Mouse (Mus musculus): ENCODE results near the gene Hivep3.
A peak's percentile ranks its signal among the peaks of the same experiment; 100 is the strongest.

The Hivep3 gene

DNA sequence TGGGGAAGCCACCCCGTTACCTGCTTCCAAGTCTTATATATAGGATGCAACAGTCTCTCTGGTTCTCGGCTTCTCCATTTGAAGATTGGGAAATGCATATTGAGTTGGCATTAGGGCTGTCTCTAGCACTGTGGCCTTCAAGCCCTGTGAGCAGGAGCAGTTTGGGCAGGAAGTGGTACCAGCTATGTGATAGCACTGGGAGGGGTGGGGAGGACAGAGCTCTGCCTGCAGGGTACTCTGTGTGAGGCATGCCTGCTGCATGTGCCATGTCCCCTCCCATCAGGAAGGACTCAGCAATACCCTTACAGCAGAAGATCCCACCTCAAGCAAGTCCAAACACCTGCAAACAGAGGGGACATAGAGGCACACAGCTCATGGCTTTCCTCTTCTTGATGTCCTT lies 142.0 kb downstream of the Hivep3 start:
- DNase-seq, result no peak

DNA sequence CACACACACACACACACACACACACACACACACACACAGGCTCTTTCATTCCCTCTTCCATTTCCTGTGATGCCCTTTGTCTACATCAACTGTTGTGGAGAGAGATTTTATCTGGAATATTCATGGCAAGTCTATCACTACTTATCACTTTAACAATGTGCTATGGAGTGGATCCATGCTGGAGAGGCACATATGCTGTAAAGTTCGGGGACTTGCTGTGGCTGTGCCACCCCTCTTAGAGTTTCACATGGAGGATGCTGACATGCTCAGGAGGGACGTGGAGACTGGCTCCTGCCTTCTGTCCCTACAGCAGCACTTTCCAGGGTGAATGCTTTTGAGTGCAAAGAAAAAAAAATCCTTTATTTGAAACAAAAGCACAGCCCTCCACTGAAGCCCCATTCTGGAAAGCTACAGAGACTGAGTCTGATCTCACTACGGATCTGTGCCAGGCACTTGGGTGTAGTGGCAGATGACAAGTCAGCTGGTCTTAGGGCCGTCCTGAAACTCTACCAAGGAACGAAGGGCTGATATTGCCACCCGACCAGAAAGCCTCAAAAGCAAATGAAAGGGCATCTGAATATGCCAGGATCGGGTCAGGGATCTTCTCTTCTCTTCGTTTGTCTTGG lies 143.1 kb downstream of the Hivep3 start:
- DNase-seq, result peak; percentile 72

DNA sequence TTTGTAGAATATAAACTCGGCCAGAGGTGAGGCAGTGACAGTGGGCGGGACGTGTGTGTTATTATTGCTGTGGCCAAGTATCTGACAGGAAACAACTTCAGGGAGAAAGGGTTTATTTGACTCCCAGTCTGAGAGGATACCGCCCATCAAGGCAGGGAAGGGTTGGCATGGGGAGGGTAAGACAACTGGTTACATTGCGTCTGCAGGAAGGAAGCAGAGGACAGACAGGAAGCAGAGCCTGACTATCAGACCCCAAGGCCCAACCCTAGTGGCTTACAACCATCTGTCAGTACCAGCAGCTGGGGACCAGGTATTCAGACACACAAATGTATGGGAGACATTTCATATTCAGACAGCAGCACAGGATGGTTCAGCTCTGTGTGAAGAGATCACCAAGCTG lies 144.6 kb downstream of the Hivep3 start:
- DNase-seq, result no peak

DNA sequence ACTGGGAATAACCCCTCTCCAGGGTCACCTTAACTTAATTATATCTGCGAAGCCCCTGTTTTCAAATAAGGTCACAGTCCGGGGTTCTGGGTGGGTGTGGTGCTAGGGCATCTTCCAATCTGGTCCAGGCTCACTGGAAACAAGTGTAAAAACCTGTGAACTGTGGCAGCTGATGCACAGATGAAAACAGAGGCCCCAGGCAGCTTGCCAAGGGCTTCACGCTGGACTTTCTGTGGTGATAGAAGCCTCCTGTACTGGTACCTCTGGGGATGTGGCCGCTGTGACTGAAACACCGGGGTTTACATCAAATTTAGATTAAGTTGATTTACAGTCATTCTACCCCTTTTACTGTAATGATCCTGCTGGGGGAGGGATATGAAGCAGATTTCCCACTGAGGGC lies 146.1 kb downstream of the Hivep3 start:
- DNase-seq, result no peak

DNA sequence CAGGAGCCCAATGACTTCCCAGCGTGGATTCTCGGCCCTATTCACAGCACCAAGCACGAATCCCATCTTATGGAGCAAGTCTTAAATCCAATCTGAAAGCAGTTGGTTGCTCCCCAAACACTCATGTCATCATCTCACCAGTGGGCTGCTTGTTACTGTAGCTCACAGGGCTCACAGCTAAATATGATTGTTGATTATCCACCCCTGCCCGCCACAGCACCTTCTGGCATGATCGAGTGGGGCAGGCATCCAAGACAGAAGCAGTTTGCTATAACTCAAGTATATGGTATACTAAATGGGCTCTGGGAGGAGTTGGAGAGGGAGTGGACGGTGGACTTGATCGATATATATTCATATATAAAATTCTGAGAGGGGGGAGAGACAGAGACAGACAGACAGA lies 146.7 kb downstream of the Hivep3 start:
- no peak for DNase-seq

DNA sequence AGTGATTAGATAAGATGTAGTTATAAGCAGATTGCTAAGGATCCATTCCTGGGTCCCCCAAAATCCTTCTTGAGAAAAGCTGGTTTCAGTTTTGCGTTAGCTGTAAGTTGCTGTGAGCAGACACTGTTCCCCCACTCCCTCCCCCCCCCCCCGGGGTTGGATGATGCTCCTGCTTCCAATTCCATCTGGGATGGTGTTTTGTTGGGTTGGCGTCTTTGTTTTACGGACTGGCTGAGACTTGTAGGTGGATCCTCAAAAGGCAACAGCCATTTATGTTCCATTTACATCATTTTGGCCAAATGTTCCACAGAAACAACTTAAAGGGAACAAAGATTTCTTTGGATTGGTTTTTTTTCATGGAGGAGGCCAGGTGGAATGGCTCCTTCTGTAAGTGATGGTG lies 147.7 kb downstream of the Hivep3 start:
- no peak for DNase-seq

DNA sequence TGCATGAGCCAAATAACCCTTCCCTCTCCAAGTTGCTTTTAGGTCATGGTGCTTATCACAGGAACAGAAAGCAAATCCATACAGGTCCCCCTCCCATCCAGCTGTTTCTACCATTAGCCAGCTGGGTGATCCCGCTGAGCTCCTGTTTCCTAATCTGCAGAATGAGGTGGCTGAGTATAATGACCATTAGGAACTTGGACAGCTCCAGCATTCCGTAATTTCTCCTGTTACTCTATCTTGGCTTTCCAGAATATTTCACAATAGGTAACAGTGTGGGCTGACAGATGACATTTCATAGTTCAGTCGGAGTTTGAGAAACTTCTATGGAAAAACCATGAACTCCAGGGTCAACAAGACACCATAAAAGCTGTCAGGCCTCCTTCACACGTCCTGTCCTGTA lies 148.8 kb downstream of the Hivep3 start:
- DNase-seq, result no peak

DNA sequence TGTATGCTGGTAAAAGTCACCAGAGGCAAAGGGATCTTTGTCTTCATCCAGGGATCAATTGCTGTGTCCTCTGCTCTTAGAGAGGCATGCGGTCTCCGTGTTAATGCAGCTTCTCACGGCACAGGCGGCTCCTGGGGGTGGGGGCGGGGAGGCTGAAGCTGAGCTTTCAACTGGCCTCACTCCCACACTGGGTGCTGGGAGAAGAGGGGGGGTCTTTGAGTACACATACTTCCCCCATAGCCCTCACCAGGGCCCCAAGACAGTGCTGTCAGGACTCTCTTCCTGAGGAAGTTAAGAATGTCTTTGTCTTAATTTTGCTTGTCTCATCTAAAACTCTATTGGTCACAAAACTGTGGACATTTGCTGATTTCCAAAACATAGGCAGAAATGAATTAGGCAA lies 149.2 kb downstream of the Hivep3 start:
- no peak for DNase-seq

DNA sequence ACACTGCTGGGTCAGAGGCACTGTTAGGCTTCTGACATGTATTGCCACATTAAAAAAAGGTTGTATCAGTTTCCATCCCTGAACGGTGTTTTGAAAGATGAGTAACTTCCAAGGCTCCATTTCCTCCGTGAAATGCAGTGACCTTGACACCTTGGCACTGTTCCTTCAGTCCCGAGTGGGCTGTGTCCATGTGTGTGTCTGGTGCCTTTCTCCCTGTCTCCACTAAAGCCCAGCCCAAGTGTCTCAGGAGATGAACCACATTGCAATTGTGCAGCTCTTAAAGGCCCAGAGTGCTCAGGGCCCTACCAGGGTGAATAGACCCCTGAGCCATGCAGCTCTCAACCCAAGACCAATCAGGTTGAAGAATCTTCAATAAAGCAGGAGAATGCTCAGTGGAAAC lies 153.0 kb downstream of the Hivep3 start:
- no peak for DNase-seq

DNA sequence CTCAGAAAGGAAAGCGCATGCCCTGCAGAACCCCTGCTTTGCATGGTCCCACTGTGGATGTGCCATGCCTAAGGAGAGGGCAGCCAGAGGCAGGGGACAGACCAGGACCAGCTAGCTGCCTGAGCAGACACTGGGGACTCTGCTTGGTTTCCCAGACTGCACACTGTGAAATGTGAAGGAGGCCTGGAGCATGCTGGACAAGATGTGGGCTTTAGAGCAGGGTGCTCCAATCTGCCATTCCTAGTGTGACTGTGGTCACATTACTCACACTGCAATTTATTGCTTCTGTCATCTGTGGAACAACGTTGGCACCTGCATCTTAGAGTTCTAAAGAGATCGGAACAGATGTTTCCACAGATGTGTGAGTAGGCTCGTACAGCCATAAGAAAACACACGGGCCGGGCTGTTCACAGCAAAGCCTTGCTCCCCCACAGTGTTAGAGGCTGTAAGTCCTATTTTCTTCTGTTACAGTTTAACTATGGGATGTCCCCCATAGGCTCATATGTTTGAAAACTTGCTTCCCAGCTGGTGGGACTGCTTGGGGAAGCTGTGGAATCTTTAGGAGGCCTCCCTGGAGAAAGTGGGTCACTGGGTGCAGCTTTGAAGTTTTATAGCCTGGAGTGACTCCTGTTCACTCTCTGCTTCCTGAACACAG lies 154.1 kb downstream of the Hivep3 start:
- no peak for DNase-seq

DNA sequence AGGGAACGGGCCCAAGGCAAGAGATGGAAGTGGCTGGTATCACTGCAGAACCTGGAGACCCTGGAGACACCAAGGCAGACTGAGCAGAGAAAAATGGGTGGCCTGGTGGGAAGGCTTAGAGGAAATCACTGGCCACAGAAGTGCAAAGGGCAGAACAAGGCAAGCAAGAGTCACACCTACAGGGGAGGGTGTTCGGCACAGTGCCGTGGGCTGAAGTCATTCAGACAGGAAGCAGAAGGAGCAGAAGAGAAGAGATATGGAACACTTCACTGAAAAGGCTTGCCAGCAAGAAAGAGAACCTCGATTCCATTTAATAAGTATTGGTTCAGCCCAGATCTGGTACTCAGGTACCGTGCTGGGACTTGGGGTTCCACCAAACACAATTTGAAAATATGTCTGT lies 156.2 kb downstream of the Hivep3 start:
- DNase-seq, result no peak

DNA sequence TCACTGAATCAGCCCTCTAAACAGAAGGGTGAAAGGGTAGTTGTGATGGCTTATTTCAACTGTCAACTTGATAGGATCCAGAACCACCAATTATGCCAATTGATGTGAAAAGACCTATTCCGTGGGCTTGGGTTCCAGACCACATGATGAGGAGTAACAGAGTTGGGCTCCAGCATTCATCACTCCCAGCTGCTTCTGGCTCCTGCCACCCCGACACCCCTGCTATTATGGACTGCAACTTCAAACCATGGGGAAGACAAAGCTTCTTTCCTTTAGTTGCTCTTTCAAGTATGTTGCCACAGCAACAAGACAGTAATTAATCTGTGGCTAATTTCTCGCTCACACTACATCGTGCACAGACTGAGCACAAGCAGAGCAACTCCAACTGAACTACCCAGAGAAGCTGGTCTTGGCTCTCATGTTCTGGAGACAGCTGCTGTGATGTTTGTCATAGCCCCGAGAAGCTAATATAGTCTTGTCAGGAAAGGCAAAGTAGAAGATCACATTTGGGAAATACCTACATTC lies 159.7 kb downstream of the Hivep3 start:
- no peak for DNase-seq

DNA sequence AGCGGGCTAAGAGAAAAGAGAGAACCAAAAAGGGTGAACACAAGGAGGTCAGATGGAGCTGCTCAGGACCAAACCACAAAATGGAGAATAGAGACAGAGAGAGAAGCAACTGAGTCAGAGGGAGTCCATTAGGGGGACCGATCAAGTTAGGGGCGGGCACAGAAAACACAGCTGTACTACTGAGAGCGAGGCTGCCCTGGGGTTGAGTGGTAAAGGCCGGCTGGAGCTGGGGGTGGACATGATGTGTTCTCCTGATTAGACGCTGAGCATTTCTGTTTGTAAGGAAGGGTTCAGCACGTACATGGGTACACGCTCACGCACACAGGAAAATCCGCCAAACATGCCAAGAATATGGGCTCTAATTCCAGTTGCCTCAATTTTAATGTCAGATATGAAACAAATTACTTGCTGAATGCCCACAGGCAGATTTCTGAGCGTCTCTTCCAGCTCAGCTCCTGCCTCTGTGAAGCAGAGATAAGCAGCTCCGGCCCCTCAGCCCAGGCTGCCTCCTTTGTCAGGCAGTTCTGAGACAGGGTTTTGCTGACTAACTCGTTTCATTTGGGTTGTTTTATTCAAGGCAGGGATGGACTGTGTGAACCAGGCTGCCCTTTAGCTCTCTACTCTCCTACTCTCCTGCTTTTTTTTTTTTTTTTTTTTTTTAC lies 161.3 kb downstream of the Hivep3 start:
- DNase-seq, result no peak

DNA sequence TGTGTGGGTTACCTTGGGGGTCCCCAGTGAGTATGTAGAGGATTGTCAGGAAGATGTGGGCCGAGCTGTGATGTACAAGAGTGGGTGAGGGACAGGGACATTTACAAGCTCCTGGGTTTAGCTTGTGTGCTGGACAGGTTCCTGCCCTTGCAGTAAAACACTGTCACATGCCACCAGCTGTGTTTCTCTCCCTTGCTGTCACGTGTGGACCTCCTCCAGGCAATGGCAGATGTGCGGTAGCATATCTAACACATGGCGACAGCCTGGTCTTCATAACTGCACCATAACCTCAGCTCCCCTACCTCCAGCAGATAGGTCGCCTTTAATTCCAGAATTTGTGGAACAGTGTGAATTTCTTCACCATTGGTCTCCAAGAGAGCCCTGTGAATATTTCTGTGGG lies 161.9 kb downstream of the Hivep3 start:
- no peak for DNase-seq

DNA sequence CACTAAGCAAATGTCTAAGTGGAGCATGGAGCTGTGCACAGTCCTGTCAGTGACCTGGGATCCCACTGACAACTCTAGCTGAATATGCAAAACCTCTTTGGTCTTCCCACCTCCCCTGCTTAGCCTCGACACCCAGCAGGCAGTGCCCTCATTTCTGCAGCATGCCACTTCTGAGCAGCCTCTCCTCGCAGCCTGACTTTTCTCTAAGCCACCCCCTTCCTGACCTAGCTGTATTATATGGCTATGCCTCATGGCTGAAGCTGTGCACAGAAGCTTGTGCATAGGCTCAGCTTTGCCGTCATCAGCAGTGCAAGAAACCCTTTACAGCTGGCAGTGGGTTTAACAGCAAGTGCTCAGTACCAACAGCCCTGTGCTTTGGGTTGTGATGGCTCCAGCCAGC lies 163.0 kb downstream of the Hivep3 start:
- DNase-seq, result no peak

DNA sequence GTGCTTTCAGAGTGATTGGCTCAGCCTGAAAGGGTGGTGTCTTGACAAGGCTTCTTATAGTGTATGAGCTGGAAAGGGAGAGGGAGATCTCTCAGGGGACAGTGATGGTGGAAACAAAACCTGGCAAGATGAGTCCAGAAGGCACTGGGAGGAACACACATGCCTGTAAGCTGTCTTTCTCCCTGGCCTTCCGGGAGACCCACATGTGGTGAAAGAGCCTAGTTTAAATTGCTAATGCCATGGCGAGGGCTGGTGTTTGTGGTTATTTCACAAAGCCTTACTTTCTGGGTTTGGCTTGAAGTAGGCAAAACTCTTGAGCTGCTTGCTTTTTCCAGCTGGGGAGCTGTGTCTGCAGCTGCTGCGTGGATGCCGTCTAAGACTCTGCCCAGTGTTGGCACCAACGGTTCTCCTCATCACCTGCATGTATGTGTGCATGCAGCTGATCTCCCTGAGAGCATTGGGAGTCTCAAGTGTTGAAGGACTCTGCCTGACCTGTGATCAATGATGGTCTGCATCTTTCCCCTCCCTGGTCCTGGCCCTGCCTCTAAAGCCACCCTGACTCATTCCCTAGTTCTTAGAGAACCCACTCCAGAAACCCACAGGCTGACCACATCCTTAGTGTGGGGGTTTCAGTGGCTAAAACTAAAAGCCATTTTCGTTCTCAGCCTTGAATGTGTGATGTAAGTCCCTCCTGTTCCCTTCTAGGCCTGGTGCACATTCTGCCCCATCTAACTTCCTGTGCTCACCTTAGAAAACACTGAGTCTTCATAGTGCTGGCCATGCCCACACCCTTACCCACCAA lies 163.7 kb downstream of the Hivep3 start:
- DNase-seq, result no peak

DNA sequence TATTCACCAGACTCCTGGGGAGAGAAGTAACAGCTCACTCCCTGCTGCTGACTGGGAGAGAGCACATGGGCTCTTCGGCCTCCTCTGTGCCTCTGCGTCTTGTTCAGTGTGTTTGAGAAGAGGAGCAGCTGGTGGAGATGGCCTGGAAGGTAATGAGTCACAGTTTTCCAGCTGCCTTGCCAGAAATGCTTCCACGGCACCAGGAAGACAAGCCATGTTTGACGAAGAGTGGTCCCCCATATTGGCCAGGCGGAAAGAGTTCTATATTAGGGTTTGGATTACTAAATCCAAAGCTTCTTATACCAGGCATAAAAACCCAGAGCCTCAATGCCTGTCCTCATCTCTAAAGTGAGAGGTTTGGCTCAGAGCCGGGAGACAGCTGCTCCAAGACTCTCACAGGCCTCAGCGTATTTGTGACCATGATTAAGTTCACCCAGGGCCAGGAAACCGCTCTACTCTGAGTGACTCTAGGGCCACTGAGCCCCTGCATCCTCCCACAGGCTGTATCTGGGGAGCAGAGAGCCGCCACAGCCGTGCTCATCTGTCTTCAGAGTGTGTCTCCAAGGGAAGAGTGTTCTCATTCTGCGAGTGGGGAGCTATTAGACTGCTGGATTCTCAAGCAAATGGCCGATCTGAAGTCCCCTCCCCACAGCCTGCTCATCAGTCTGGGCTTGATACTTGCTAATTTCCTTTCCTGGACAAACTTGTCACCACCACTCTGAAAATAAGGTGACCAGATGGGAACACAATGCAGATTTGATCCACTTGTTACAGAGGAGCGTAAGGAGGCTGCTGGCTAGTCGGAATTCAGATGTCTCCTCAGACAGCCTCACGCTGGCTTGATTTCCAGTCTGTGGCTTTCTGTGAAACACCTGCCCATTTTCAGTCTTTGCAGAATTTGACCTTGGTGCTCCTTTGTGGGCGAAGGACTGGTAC lies 168.2 kb downstream of the Hivep3 start:
- DNase-seq, result peak; percentile 48

DNA sequence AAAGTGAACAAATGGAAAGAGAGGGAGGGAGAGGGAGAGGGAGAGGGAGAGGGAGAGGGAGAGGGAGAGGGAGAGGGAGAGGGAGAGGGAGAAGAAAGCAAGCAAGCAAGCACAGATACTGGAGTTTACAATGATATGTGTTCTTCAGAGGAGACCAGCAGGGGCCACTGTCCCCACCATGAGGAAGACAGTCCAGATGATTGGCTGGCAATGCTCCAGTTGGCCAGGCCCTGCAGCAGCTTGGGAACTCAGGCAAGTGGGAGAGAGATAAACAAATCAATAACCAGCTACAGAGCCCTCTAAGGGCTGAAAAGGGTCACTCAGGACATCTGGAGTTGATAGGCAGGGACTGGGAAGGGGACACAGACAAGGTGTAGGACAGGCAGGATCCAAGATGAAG lies 169.7 kb downstream of the Hivep3 start:
- DNase-seq, result peak; percentile 36

DNA sequence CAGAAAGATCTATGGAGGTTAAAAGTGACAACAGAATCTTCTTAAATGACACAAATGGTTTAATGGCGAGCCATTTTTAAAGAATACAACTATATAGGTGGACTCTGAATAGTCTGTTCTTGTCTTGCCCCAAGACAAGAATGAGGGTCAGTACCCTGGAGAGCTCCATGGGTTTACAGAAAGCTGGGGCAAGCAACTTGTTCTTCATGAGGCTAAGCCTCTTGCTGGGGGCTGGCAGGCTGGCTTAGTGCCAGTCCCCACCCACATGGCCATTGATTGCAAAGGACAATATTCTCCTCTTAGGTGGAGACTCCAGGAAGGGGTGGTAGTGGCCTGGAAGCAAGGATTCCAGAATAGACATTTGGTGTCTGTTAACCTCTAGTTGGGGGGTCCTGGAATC lies 170.2 kb downstream of the Hivep3 start:
- peak; percentile 15 for DNase-seq

DNA sequence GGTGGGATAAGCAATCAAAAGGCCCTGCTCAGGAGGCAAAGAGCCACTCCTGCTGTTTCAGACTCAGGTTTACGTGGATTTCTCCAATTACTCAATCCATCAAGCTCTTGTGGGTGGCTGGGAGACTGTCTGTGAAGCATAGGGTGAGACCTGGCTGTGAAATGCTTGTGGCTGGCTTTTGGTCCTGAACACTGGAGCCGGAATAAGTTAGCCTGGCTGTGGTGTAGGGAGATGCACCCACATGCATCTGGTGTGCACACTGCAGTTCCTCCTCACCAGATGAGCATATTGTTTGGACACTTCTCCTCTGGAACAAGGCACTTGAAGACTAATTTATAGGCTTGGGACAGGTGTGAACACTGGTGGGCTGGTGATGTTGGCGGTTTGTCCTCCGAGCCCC lies 170.7 kb downstream of the Hivep3 start:
- DNase-seq, result peak; percentile 4

DNA sequence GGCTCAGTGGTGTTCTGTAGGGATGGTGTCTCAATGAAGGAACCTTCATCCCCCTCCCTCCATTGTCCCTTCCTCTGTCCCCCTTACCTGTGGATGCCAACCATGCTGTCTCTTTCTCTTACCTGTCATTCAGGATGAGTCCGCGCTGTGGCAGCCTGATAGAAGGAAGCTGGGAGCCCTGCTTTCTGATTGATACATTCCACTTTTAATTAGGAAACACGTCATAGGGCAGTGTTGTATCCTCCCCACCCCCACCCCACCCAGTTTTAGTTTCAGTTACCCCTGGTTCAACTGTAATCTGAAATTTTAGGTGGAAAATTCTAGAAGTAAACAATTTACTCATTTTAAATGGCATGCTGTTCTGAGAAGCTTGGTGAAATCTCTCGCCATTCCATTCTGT lies 173.5 kb downstream of the Hivep3 start:
- DNase-seq, result peak; percentile 2

Data from cerebellum, adult 11-12 months (tissue).